Mouse (Mus musculus): Measurements from ENCODE around the gene Nt5c2.

The Nt5c2 gene

DNA sequence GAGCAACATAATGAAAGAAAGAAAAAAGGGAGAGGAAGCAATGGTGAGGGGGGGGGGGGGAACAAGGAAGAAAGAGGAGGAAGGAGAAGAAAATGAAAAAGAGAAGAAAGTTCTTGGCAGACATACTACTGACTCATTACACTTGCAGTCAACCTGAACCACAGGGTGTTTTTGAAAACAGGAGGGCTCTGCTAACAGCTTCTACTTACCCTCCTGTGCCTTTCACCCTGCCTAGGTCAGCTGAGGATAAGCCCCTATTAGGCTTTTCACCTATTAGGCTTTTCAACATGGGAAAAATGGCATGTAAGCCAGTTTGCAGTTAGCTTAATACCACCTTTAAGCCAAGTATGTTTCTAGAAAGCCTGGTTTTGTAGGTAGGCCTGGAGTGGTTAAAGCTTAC lies 51.5 kb downstream of the Nt5c2 start:
- DNase-seq = peak in 1 of 2 experiments; percentile 53

DNA sequence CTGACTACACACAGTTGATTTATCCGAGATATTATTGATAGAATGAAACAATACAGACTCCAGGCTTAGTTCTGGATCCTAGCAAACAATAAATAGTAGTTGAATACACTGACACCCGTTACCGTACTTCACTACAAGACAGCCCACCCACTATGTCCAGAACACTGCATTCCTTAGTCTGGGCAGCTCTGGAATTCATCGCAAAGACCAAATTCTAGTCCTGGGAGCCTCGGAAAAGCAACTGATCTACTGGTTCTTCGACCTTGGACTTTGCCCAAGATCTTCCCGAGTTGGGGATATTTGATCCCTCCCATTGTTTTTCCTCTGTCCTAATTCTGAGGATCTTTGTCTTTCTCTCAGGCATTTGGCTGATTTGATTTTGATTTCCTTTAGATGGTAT lies 52.1 kb downstream of the Nt5c2 start:
- DNase-seq = peak; percentile 44 to 50

DNA sequence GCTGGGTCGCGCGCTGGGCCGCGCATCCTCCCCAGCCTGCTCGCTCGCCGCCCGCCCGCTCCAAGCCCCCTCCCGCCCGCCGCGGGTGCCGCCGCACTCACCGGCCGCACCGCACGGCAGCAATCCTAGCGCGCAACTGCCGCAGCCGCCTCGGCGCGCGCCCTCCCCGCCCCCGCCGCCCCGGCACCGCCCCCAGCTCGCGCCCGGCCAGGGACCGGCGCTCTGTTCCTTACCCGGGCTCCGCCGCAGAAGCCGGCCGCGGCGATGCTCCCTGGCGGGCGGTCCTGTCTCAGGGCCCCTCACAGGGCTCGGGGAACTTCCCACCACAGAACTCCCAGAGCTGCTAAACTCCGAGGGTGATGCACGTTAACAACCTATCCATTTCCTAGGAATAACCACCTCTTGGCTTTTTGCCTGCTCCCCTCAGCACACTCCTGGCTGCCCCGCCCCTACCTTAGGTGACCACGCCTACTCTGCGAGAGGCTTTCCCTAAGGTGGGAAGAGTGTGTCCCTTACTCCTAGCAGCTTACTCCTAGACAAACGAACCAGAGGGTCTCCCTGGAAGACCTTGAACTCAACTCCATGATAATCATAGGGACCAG lies 52.7 kb downstream of the Nt5c2 start:
- peak; percentile 82 to 91 for DNase-seq

DNA sequence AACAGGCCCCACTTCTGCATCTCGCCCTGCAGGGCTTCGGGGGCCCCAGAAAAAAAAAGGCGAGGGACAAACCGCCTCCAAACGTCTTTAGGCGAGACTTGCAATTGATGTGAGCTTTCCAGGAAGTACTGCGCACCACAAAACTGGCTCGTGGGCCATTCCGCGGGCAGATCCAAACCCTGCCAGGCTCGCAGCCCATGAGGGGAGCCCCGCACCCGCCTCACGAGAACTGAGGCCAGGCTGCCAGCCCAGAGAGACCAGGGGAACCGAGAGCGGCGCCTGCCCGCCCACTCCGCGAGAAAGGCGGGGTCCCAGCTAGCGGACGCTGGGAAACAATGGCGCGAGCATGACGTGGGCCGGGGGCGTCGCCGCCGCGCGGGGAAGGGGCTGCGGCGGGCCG lies 53.3 kb downstream of the Nt5c2 start:
- peak; percentile 80 to 89 for DNase-seq

DNA sequence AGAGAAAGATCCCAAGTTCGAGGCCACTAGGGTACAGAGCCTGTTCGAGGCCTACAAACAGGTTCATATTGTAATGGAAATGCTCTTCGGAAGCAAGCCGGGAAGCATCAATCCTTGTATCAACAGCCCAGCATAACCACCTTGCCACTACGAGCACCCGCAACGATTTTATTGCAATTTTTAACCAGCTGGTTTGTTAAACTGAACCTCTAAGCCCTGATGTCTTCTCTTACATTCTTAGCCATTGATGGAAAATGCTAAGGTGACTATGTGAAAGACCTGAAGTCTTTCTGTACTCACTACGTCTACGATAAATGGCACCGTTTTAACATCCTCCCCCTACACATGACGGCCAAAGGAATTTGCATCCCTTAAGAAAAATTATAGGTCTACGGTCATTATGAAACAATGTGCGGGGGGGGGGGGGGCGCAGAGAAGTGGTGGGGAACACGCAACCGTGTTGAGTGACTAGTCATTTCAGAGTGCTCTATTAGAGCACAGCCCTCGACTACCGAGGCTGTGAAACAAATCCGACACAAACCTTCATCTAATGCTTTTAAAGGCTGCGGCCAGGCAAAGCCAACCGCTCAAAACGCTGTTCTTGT lies 53.8 kb downstream of the Nt5c2 start:
- no peak for DNase-seq

DNA sequence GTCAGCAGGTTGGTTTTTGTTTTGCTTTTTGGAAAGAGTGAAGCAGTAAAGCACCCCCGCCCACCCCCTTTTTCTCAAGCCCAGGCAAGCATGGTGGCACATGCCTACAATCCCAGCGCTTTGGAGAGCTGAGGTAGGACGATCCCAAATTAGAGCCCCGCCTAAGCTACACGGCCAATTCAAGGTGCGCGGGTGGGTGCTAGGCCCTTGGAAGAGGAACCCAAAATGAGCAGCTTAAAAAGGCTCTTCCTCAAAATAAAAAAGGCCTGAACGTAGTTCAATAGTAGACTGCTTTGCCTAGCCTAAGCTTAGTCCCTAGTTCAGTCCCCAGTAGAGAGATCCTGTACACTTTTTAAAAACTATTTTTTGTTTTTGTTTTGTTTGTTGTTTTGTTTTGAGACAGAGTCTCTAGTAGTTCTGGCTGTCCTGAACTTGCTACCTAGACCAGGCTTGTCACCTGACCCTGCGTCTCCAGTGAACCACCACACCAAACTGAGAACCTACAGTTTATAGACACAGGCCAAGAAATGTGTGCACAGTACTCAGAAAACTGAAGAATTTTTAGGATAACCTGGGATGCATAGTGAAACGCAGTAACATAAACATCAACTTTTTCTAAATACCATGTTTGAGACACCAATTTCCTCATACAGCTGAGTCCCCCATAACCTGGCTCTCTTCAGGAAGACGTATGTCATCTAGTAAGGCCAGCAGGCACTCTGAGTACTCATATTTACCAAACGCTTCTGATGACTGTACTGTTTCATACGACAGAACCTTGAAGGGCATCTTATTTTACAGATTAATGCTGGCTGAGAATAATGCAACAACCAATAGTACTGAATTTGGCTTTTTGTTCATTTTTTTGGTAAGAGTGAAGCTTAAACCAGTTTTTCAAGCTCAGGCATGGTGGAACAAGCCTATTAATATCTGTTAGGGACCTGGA lies 54.6 kb downstream of the Nt5c2 start:
- no peak for DNase-seq

DNA sequence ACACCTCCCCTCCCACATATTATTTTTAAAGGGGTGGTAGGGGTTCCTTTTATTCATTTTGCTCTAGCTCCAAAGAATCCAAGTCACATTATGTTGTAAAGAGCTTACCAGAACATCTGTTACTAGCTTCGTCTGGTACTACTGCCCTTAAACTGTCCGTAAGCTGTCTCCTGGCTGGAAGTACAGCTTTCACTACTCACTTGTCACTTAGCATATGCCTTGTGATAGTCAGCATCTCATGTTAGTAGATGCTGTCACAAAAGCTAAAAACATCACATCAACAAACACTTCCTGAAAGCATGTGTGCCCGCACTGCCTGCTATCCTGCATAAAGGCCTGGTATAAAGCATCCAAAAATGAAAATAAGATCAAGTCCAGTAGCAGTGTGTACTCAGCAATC lies 55.4 kb downstream of the Nt5c2 start:
- no peak for DNase-seq

DNA sequence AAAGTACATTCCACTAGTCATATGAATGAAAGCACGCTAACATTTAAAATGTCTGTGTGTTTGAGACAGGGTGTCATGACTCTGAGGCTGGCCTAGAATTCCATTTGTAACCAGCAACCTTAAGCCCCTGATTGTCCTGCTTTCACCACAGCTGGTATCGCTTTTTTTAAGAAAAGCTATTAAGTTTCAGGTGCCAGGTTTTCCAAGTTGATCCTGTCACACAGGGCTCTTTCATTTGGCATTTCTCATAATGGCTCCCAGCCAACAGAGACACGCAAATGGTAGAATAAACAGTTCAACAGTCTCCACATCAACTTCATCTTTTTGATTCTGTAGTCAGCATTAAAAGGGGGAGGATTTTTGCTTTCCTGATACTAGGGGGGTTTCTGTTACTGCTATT lies 56.4 kb downstream of the Nt5c2 start:
- no peak for DNase-seq

DNA sequence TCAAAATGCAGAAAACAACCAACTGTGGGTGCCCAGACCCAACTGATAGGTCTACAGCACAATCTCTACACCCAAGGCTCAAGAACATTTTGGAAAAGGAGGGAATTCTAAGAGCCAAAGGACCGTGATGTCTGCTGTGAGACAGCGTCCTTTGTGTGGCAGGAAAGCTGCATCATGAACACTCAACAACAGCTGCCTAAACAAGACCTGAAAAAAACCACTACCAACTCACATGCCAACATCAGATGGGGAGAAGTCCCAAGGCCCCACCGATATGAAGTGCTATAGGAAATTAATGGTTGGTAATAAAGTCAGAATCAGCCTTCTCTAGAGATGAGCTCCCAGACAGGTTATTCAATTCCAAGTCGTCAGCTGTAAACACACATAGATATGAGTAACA lies 57.0 kb downstream of the Nt5c2 start:
- DNase-seq = no peak

DNA sequence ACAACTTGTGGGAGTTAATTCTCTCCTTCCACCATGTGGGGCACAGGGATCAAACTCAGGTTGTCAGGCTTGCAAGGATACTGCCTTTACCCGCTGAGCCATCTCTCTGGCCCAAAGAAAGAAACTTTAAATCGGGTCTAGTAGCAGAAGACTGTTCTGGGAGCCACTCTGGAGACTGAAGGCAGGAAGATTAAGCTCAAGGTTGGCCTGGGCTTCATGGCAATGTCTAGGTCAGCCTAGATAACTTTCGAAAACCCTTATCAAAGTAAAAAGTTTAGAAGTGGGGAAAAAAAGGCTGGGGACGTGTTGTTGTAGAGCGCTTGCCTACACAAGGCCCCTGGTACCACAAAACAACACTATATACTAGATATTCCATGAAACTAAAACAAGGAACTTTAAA lies 58.0 kb downstream of the Nt5c2 start:
- no peak for DNase-seq

DNA sequence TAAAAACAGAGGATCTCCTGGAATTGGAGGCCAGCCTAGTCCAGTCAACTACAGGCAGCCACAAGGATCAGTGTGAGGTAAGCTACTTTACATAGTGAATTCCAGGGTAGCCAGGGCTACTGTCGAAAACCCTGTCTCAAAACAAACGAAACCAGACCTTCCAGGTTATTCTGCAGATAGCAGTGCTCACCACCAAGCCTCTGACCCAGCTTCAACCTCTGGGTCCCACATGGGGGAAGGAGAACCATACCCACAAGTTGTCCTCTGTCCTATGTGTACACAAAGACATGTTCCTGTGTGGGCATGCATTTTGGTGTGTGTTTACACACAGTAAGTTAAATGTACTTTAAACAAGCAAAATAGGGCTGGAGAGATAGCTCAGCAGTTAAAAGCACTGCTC lies 58.5 kb downstream of the Nt5c2 start:
- no peak for DNase-seq

DNA sequence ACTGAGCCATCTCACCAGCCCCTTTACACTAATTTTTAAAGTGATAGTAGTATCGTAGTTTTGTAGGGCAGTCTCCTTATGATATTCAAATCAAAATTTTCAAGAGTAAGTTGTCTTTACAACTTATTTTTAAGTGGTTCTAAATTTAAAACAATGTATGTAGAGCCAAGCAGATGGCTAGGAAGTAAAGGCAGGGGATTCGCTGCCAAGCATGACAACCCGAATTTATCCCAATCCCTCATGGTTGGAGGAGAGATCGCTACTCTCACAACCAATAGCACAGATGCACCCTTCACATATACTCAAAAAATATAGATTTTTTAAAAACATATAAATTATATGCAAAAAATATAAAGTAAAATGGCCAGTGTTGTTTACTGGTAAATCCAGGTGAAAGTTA lies 59.3 kb downstream of the Nt5c2 start:
- no peak for DNase-seq

DNA sequence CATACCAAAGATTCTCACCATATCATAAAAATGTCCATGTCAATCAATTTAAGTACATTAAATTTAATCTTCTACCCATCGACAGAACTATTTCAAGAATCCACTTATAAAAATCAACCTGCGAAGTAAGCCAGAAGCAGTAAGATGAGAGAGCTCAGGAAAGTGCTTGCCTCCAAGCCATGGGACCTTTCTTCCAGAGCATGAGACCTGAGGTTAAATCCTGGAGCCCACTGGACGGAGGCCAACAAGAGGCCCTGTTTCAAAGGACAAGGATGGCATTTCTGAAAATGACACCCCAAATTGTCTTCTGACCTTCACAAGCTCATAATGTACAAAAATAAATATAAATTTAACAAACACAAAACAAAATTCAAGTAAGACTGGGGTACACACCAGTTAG lies 61.4 kb downstream of the Nt5c2 start:
- peak in 1 of 2 experiments; percentile 42 for DNase-seq

DNA sequence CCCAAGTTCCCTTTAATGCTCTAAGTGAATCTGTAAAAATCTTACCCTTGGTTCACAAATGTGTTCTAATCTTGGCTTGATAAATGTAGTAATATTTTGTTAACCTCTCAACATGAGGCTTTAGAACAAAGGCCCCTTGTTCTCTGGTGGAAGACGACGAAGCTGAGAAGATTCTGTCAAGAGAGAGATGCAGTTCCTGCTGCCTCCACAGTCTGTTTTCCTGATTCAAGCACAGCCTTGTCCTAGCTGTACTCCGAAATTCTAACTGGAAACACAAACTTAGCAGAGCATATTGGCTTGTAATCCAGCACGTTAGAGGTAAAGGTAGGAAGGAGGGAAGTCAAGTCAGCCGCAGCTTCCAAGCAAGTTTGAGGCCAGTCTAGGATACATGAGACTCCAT lies 62.0 kb downstream of the Nt5c2 start:
- DNase-seq = no peak

DNA sequence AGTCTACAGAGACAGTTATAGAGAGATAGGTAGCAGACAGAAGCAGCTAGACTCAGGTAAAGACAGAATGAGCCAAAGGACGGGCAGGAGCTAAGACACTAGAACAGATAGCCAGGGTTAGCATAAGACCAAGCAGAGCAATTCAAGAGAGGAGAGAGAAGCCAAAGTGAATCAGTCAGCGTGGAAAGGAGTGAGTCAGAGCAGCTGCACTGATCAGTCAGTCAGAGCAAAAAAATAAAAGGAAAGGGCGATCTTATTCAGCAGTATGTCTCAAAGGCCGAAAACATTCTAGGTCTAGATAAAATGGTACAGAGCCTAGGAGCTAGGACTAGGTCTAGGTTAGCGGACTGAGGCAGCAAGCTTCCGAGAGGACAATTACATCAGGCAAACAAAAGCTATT lies 70.6 kb downstream of the Nt5c2 start:
- DNase-seq = no peak

DNA sequence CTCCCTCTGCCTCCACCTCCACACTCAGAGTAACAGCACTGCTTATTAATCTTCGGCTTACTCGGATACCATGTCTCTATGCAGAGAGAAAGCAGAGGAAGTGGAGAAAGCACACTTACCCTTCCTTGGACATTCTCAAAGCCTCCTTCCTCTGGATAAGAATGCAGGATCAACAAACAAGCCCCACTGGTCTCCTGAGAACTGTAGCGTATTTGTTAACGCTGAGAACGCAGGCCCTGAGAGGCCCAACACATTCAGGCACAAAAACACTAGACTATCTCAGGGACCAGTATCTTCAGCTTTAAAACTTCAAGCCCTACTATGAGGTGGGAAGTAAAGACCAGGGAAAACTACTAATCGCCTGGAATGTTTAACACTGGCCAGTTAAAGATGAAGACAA lies 77.8 kb downstream of the Nt5c2 start:
- no peak for DNase-seq

DNA sequence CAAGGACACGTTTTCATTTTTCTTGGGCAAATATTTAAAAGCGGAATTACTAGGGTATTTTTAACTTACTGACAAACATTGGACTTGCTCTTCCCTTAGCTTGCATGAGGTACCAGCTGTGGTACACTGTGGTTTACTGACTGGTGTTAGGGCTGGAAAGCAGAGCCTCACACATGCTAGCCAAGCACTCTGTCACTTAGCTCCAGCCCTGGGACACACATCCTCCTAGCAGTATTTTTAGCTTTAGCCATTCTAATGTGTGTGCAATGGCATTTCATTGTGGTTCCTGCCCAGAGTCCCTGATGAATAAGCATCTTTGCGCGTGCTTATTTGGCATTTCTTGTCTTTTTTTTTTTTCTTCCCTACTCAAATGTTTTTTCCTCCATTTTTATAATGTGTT lies 80.9 kb downstream of the Nt5c2 start:
- no peak for DNase-seq

DNA sequence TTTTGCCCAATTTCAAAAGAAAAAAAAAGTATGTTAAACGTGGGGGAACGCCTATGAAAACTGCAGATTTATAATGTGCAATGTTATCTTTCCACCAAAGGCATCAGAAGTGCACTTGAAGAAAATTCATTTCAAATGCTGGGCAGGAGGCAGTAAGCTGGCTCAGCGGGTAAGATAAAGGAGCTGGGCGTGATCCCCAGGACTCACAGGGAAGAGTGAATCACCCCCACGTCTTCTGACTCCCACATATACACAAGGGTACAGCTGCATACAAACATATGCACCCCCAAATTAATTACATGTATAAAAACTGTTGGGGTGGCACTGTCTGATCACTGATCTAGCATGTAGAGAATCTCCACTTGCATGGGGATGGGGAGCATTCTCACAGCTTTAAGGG lies 82.3 kb downstream of the Nt5c2 start:
- DNase-seq = no peak

DNA sequence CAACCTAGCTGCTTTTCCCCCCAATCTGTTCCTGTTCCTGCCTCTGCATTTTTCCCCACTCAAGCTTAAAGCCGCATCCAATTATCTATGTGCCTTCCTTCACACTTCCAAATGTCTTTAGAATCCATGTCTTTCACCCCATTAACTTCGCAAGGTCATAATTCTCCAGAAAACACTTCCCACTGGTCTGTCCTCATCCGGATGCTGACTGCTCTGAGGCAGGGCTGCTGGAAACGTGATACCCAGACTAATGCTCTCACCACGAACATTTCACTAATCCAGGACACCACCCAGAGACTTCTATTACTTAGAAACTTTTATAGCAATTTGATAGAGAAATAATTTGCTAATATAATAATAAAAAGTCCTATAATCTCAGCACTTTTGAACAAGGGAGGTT lies 84.9 kb downstream of the Nt5c2 start:
- DNase-seq = no peak

DNA sequence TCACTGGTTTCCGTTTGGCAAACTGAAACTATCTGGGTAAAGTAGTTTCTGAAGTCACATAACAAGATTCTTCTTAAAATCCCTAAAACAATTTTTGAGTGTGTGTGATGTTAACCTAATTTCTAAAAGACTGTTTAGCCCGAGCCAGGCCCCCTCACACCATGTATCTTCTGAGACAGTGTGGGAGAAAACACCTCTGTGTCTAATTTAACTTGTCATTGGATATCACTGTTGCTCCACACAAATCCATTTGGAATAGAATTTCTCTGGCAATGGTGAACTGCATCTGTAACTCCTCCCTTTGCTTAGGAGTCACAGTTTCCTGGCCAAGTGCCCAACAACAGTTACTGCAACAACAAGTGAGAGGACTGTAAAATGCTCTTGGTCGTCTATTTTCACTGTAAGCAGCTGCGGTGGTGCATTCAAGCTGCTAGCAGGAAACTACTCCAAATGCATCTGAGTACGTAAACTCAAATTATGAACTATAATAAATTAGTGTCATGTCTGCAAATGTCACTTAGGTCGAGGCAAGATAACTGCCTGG lies 85.8 kb downstream of the Nt5c2 start:
- DNase-seq = peak; percentile 88 to 91

DNA sequence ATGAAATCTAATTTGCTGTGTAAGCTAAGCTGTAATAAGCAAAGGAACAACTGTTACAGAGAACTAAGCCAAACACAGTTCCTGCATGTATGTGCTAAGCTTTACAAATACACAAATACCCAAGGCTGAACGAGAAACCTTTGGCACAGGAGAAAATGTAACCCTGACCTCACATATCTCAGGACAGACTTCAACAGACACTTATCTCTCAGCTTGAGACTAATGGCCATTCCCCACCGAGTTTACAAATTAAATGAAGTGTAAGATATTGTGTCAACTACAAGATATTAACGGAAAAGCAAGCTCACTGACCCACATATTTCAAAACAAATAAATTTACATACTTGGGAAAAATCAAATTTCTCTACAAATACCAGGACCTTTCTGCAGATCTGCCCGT lies 86.8 kb downstream of the Nt5c2 start:
- no peak for DNase-seq

DNA sequence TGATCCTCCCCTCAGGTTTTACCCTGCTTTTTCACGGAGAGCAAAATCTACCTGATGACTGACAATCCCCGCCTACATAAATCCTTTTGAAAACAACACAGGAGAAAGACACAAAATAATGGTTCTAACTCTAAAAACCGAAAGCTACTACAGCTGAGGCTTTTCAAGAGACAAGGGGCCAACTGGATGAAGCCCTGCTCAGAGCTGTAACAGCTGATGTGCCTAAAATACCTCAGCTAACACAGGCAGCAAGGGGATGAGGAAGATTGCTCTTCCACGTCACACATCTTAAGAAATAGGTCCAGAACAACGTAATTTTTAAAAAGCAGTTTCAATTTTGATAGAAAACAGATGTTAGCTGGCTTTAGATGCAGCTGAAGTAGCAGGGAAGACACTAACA lies 88.0 kb downstream of the Nt5c2 start:
- no peak for DNase-seq

DNA sequence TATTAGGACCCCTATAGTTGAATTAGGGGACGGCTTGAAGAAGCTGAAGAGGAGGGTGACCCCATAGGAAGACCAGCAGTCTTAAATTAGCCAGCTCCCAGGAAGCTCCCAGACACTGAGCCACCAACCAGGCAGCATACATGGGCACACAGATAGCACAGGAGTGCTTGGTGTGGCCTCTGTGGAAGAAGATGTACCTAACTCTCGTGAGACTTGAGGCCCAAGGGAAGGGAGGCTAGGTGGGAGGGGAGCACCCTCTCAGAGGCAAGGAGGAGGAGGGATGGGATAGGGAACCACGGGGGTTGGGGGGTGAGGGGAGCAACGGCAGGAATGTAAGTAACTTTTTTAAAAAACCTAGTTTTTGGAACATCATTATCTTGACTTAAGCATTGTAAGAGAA lies 88.6 kb downstream of the Nt5c2 start:
- no peak for DNase-seq

DNA sequence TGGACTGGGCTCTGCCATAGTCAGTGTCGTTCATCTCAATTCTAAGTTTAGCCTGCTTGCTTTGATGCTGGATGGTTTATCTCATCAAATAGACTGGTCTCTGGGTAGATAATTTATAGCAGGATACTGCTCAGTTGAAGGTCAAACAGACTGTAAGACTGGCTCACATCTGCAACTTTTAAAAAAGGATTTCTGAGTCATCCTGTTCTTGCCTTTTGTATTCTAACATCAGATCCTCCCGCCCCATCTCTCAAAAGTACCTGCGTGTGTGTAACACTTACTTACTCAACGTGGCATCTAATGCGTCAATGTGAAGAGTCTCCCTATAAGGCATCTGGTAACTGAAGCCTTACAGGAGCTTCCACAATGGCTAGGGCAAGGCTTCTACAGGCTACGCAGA lies 94.4 kb downstream of the Nt5c2 start:
- DNase-seq = no peak

Measured in kidney, postnatal 36 days (tissue).